Mouse (Mus musculus) urinary bladder, adult 2 months (tissue): ENCODE measurements around the gene Plcg1. TPM values are rescaled to one million over a fixed set of nuclear protein-coding genes. Genes with fewer than 3 reads are reported as not detected.

ENCODE experiments used
- polyA plus RNA-seq: library from polyadenylated mRNA; depleted of rRNA; stranded (reverse); fragments of >200 nt; gene quantifications from 2 replicates; pipeline ENCODE4 v1.2.3, GENCODE M21; 2012; rRNA removed

The Plcg1 gene
- polyA plus RNA-seq, 1 experiment = 56.5 TPM

Other genes with a start within 250 kb of the Plcg1 start
- gene Top1, start 85.4 kb upstream of the Plcg1 start, polyA plus RNA-seq = 23.6 and 30.7 TPM in 2 replicates
- gene Zhx3, start 141.7 kb downstream of the Plcg1 start, polyA plus RNA-seq = 5.7 and 10.5 TPM in 2 replicates
- gene Lpin3, start 149.4 kb downstream of the Plcg1 start, polyA plus RNA-seq = 21.1 and 28.2 TPM in 2 replicates
- 0.09 and 0.17 TPM in 2 replicates for gene Emilin3, start 181.0 kb downstream of the Plcg1 start, polyA plus RNA-seq